Mouse (Mus musculus) cerebellum, adult 2 months (tissue): ENCODE measurements around the gene Rlbp1.

Experiments
- CTCF ChIP-seq: fragments of 200-500 bp; IDR thresholded peaks from 2 replicates; pipeline ENCODE4 v1.5.1; 2011; ENCODE audit warnings: low read depth, mild to moderate bottlenecking, control low read depth, low read length, moderate library complexity, borderline replicate concordance; ENCODE audit not compliant: insufficient read depth
- POLR2A ChIP-seq: fragments of 200-500 bp; IDR thresholded peaks from 2 replicates; pipeline ENCODE4 v1.6.1; 2011; ENCODE audit warnings: low read length, control low read depth, borderline replicate concordance; ENCODE audit not compliant: insufficient read depth

DNA sequence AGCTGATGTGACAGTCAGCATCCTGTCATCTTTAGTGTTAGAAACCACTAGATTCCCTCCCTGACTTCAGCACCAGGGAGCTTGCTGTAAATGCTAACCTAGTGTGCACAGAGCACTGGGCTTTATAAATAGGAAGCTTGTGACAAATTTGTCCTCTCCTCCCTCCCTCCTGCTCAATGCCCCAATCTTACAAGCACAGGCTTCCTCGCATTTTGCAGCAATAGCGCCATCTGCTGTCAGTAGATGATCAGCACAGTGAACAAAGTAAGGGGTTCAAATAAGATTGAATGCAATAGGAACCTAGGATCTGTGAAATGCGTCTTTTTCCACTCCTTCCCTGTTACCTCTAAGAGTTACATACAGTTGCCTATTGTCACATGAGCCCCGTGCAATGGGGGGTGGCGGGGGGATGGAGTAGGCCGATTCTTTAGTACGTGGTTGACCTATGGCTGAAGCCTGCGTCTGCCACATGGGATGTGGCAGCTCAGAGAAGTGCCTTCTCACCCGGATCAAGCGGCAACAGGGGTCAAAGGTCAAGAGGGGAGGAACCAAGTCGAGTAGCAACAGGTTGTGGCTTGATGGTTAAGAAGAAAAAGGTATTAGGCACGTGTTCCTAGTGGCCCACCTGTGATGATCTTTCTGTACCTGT is 37.0 kb downstream of the Rlbp1 start:
- TF ChIP-seq POLR2A: no peak
- peak; percentile 87 for TF ChIP-seq CTCF
